Comparison of ENCODE assay signal across 11 mouse cellular contexts in genomic region chr13:83744110-83744752, GRCm38 (mm10).
DNase-seq lines count a peak whose midpoint lies in the region; ATAC-seq and TF ChIP-seq lines count a peak whose summit lies in the region.
"Had no signal": no experiment of that assay in that cellular context is flagged by ENCODE, and none has a peak within 500 bp of the region (broad histone marks: within the 10 kb centered on the region; RNA-seq: fewer than 3 reads in every experiment).

No protein-coding gene starts in this region.

- H3K9ac ChIP-seq in kidney, embryonic 14.5 days (ENCODE audit: low read depth, low read length) = no peak overlapping the region
- peak overlapping the region; percentile 61 for H3K9ac ChIP-seq in forebrain, postnatal 0 days
- peak overlapping the region; percentile 70 for H3K9ac ChIP-seq in midbrain, postnatal 0 days (replicated peaks; ENCODE audit: low read length, poor library complexity, severe bottlenecking)

- H3K9me3 ChIP-seq in kidney, embryonic 14.5 days (ENCODE audit: control insufficient read depth, low read length) = no peaks in the 10 kb centered on the region
- H3K9me3 ChIP-seq in forebrain, postnatal 0 days (ENCODE audit: low read length) = no peaks in the 10 kb centered on the region
- H3K9me3 ChIP-seq in midbrain, postnatal 0 days (ENCODE audit: low read length) = no peaks in the 10 kb centered on the region

- peak overlapping the region; percentile 72 for H3K4me2 ChIP-seq in kidney, embryonic 14.5 days (replicated peaks; ENCODE audit: low read depth, low read length)
- H3K4me2 ChIP-seq in forebrain, postnatal 0 days (ENCODE audit: low read depth) = peak overlapping the region; percentile 88
- H3K4me2 ChIP-seq in midbrain, postnatal 0 days (ENCODE audit: low read depth, low read length, poor library complexity, severe bottlenecking) = peak overlapping the region; percentile 66

- no peak for DNase-seq in kidney, postnatal 10 days
- DNase-seq in embryo, embryonic 10 days (ENCODE audit: low spot score) = peak; percentile 13
- peak; percentile 55 for DNase-seq in forebrain, postnatal 0 days
- no peak for DNase-seq in midbrain, postnatal 0 days (ENCODE audit: low spot score)
- no peak for DNase-seq in gastrocnemius, postnatal 14 days
- DNase-seq in adrenal gland, adult (ENCODE audit: inconsistent age in 2 of 2, low spot score in 1 of 2) = no peak
- DNase-seq in c-Kit-positive CD71-positive TER-119-positive erythroid progenitor cells, embryonic 14.5 days (ENCODE audit: low spot score) = no peak
- DNase-seq: gastrocnemius, postnatal 36 days; liver; thymus, postnatal 36 days had no signal

- TF ChIP-seq CTCF in forebrain, postnatal 0 days (IDR thresholded peaks at IDR 0.05; ENCODE audit: low read depth) = no peak
- no peak for TF ChIP-seq CTCF in midbrain, postnatal 0 days (IDR thresholded peaks at IDR 0.05)

- H3K36me3 ChIP-seq in kidney, embryonic 14.5 days (ENCODE audit: control insufficient read depth, insufficient read depth, low read length) = no peaks in the 10 kb centered on the region
- peaks cover 3% of the 10 kb centered on the region; the same call in 1 of the 2 replicates for H3K36me3 ChIP-seq in forebrain, postnatal 0 days (ENCODE audit: insufficient read depth)
- H3K36me3 ChIP-seq in midbrain, postnatal 0 days (ENCODE audit: insufficient read depth, low read length) = no peaks in the 10 kb centered on the region

- no peak overlapping the region for H3K27ac ChIP-seq in kidney, embryonic 14.5 days (ENCODE audit: low read depth, low read length)
- H3K27ac ChIP-seq in forebrain, postnatal 0 days (ENCODE audit: low read depth, low read length) = peak overlapping the region; percentile 95
- H3K27ac ChIP-seq in midbrain, postnatal 0 days (ENCODE audit: low read depth, low read length) = peak overlapping the region; percentile 93

- peaks cover 34% of the 10 kb centered on the region for H3K27me3 ChIP-seq in kidney, embryonic 14.5 days (ENCODE audit: control insufficient read depth, insufficient read depth, low read length)
- H3K27me3 ChIP-seq in forebrain, postnatal 0 days (ENCODE audit: insufficient read depth, low read length) = no peaks in the 10 kb centered on the region
- no peaks in the 10 kb centered on the region for H3K27me3 ChIP-seq in midbrain, postnatal 0 days (ENCODE audit: insufficient read depth, low read length)

- no peaks in the 10 kb centered on the region for H3K4me1 ChIP-seq in kidney, embryonic 14.5 days (ENCODE audit: control insufficient read depth, insufficient read depth, low read length)
- H3K4me1 ChIP-seq in forebrain, postnatal 0 days (ENCODE audit: insufficient read depth) = peaks cover 1% of the 10 kb centered on the region; the same call in 1 of the 2 replicates
- H3K4me1 ChIP-seq in midbrain, postnatal 0 days (ENCODE audit: insufficient read depth, low read length) = 0 out of 2 replicates have a peak, but pooled peaks cover 7% of the 10 kb centered on the region

- no peak for ATAC-seq in kidney, embryonic 14.5 days (ENCODE audit: low FRiP score, low TSS enrichment)
- no peak for ATAC-seq in forebrain, postnatal 0 days
- no peak for ATAC-seq in midbrain, postnatal 0 days (ENCODE audit: low FRiP score)

- intact Hi-C loops in gastrocnemius, postnatal 14 days (cut with DNase I; ENCODE audit: low total_unique reads) = no loop called here

- WGBS in kidney, embryonic 14.5 days = 59% methylated on average over 8 of the region's 8 CpGs
- WGBS in forebrain, postnatal 0 days = 9% methylated on average over 8 of the region's 8 CpGs
- WGBS in midbrain, postnatal 0 days = 12% methylated on average over 8 of the region's 8 CpGs

- peak overlapping the region; percentile 49 for H3K4me3 ChIP-seq in kidney, embryonic 14.5 days (ENCODE audit: low read length)
- H3K4me3 ChIP-seq in forebrain, postnatal 0 days (ENCODE audit: low read depth, low read length) = peak overlapping the region; percentile 42
- H3K4me3 ChIP-seq in midbrain, postnatal 0 days (ENCODE audit: low read depth, low read length) = peak overlapping the region; percentile 46

Comparison
In these comparisons a context has a peak if more than half of its experiments do, and no peak if none do; other contexts are left out.
1. DNase-seq: peak in embryo, embryonic 10 days (single experiment) and forebrain, postnatal 0 days (single experiment); none in kidney, postnatal 10 days (single experiment), midbrain, postnatal 0 days (single experiment), gastrocnemius, postnatal 14 days (single experiment), adrenal gland, adult (0 of 2) and c-Kit-positive CD71-positive TER-119-positive erythroid progenitor cells, embryonic 14.5 days (single experiment).
2. Peak in every context shown above with its lines, with median percentiles within 50 percentile points of each other: H3K4me2 ChIP-seq and H3K4me3 ChIP-seq.